Mouse (Mus musculus) left cerebral cortex, adult 18-20 months (tissue): Measurements from ENCODE around the gene Tenm2. TPM values are rescaled to one million over a fixed set of nuclear protein-coding genes. Genes with fewer than 3 reads are reported as not detected.

ENCODE experiments used
- DNase-seq, 2 experiments: peaks; one replicate each; pipeline ENCODE4 v3.0.0; 2021 to 2022; ENCODE audit warnings: low spot score in 2 of 2, mixed read lengths in 1 of 2
- total RNA-seq, 2 experiments: library from RNA; stranded (reverse); gene quantifications; 2 replicates each; pipeline ENCODE4 v1.2.3; 2021

The Tenm2 gene
- total RNA-seq, 2 experiments from 2014 or later, result 74.9 to 82.1 TPM

GRCm38 (mm10) chr11:36604815-36605382 is 630.9 kb downstream of the Tenm2 start:
- no peak for DNase-seq

- DNase-seq, result no peak
Observed at GRCm38 (mm10) chr11:36604272-36604671, 631.5 kb downstream of the Tenm2 start.

DNA sequence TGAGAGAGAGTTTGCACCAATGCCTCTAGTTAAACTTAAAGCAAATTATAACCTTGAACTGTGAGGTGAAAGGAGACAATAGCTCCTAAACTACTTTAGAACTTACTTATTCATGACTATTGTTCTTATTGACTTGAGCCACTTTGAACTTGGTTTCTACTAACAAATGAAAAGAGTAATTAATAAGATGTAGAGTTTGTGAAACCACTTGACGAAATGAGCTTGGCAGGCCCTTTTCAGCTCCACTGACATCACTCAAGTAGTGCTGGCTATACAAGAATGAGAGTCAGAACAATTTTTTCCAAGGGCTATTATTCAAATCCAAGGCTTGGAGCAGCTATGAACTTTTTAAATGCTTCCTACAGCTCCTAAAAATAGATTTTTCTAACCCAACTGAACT is 643.3 kb downstream of the Tenm2 start:
- no peak for DNase-seq

DNA sequence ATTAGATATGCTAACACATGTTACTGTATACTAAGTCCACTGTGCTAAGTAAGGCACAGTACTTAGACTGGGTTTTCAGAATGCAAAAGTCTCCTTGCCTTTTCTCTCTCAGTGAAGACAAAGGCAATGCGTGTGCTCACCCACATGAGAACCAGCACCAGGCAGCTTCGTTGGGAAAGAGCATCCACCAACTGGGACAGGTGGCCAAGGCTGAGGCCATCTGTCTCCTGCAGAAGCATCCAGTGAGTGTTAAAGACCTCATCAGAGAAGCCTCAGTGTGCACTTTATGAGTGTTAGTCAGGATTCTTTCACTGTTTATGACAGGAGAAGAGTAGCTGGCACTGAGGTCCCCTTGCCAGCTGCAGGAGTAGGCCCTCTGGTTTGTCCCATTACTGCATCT is 669.6 kb downstream of the Tenm2 start:
- DNase-seq, result peak; percentile 47 to 67

- DNase-seq, result no peak
Observed at GRCm38 (mm10) chr11:36562851-36563250, 672.9 kb downstream of the Tenm2 start.

DNA sequence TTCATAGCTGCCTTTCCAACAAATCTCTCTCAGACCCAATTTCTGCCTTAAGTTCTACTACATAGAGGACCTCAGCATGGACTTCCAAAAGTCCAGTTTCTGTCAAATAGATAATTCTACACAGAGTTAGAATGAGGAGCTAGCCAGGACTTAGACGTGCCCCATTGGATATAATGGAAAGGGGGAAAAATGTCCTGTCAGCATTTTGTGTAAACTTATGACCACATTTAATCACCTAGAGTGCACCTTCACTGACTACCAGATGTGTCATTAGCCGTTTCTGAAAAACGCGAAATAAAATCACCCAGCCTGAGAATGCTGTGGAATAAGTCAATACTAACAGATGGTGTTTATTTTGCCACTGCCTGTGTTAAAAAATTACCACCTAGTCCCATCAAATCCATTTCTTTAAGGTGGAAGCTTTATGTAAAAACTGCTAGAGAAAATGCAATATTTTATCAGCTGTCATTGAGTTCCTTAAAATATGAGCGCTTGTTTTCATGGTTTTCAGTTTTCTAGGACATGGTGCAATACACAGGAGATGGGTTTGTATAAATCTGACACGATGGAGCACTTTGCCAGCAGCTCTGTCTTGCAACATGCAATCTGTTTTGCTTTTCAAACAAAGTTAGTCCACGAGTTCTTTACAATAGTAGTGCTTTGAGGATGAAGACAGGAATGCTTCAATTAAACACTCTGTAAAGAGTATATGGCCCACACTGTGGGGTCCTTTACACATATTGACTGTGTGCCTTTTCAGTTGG is 674.8 kb downstream of the Tenm2 start:
- no peak for DNase-seq

DNA sequence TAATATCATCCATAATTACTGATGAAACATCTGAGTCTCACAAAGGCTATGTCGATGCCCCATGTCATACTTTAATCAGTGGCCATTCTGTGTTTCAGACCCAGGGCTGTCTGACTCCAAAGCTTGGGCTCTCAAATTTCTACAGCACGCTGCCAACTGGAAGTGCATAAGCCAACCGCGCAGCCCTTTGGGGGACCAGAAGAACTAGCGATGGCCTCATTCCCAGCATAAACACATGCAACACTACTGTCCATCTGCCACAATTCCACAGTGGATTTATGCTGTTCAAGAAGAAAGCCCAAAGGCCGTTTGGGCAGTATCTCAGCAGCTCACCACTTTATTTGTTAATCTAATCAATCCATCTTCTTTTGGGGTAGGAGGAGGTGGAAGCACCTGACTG is 678.4 kb downstream of the Tenm2 start:
- no peak for DNase-seq

DNA sequence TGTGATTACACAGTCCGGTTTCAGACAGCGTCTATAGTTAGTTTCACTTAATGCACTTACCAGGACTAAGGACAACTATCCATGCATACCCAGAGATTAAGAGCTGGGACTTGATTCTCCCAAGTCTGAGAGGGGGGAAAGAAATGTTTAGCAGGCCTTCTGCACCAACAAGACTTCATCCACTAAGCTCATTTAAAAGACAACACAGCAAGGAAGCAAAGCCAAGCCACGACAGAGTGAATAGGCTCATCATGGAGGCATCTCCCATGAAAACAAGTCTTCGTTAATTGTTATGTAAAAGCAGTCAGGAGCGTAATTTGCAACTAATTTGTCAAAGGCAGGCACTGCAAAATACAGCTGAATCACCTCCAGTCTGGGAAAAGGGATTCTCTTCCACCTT is 682.5 kb downstream of the Tenm2 start:
- no peak for DNase-seq

GRCm38 (mm10) chr11:36550649-36551048 is 685.1 kb downstream of the Tenm2 start:
- DNase-seq, result no peak

- DNase-seq, result no peak
Observed at GRCm38 (mm10) chr11:36549398-36550139, 686.2 kb downstream of the Tenm2 start.

- no peak for DNase-seq
Observed at GRCm38 (mm10) chr11:36548139-36548538, 687.6 kb downstream of the Tenm2 start.

DNA sequence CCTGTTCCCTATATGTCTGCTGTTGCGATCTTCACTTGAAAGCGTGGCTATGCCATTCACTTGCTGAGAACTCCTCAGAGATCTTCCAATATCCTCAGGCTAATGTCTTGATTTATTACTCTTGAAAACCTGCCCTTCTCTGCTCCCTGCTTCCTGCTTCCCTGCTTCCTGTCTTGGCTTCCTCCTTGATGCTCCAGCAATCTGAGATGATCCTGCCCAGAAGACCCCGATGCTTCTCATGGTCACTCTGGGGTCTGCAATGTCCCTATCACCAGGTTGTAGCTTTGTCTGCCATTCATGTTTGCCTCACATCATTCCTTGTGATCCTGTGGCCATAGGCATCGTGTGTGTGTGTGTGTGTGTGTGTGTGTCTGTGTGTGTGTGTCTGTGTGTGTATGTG is 697.6 kb downstream of the Tenm2 start:
- DNase-seq, result no peak

DNA sequence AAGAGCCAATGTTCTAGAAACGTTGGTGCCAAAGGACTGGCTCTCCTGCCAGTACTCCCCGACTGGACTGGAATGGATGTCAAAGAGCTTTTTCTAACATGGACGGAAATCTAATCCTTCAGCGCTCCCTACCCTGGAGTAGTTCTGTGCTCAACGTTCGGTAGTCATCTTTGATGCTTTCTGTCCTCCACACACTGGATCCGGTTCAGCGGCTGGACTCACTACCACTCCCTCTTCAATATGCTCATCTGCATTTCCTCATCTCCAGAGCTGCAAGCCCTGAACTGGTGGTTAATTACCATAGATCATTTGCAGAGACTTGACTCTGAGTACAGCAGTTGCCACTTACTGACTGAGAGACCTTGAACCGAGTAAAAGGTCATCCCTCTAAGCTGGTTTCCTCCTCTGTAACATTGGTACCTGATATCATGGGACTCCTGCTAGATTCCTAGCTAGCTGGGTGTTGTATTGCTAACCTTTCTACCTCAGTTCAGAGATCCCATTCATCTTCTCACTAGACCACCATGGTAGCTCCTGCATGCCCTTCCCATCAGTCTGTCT is 698.1 kb downstream of the Tenm2 start:
- no peak for DNase-seq

GRCm38 (mm10) chr11:36535591-36535990 is 700.2 kb downstream of the Tenm2 start:
- no peak for DNase-seq

DNA sequence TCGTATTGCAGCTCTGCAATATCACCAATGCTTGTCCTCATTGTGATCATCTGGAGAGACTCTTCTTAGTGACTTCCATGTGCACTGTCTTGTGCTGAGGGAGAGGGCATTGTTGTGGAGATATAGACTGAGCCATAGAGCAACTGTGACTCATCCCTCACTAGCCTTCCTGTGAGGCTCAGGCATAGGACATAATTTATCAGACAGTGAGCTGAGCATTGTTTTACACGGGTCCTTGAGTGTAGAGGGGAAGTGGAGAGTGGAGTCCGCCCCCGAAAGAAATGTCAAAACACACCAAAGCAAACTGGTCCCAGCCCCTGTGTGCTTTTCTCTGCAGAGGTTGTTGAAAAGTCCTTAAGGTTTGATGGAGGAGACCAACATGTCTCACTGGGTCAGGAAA is 704.1 kb downstream of the Tenm2 start:
- DNase-seq, result no peak

DNA sequence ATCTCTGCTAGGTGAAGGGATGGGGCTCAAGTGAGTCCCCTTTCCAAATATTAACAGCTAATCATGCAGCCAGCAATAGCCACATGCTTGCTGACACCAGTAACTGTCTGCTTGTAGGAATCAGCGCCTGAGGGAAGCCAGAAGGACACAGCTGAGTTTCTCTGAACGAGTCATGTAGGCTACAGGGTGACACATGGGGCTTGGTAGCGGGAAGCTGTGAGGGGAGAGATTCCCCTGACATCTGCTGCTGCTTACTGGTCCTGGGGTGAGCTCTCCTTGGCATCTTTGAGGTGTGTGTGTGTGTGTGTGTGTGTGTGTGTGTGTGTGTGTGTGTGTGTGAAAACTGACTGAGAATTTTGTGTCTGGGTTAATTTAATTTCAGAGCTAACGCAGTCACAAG is 708.3 kb downstream of the Tenm2 start:
- DNase-seq, result no peak

GRCm38 (mm10) chr11:36526381-36526780 is 709.4 kb downstream of the Tenm2 start:
- peak; percentile 91 to 93 for DNase-seq

- no peak for DNase-seq
Observed at GRCm38 (mm10) chr11:36512468-36512867, 723.3 kb downstream of the Tenm2 start.

- no peak for DNase-seq
Observed at GRCm38 (mm10) chr11:36508312-36508711, 727.5 kb downstream of the Tenm2 start.

- peak; percentile 41 to 61 for DNase-seq
Observed at GRCm38 (mm10) chr11:36494898-36495548, 740.7 kb downstream of the Tenm2 start.

DNA sequence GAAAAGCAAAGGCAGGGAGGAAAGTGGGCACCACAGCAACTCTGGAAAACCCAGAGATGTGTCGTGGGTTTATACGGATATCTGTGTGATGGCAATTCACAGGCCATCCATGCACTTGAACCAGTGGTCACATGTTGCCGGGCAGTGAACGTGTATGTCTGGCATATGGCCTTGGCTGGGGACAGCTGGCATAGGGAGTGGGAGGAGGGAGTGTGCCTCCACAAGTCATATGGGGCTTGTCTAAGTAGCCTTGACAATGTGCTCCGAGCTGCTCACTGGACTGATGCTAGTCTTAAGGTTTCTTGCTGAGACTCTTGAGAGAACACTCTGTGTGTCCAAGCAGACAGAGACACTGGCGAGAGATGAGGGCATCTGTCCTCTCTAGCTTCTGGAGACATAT is 743.5 kb downstream of the Tenm2 start:
- no peak for DNase-seq
